Mouse (Mus musculus) forebrain, postnatal 0 days (tissue): ENCODE measurements around the gene Col9a3. TPM values are rescaled to one million over a fixed set of nuclear protein-coding genes. Genes with fewer than 3 reads are reported as not detected.

Experiments used
- ATAC-seq: fragments of 200-750 bp; cut with Nextera tagmentation; 2 replicates; pipeline ENCODE4 v1.8.0; 2017; ENCODE audit warnings: mild to moderate bottlenecking, moderate library complexity
- DNase-seq: peaks from one replicate; pipeline ENCODE4 v3.0.0-alpha.2; 2015
- H3K27ac ChIP-seq: fragments of 300-500 bp; sonication (generic); 2 replicates; pipeline ENCODE4 v1.5.1; 2014; ENCODE audit warnings: low read depth, mild to moderate bottlenecking, antibody characterized with exemption, low read length, moderate library complexity, mixed read lengths
- H3K27me3 ChIP-seq: fragments of 300-500 bp; sonication (generic); 2 replicates; pipeline ENCODE4 v1.6.1; 2014; ENCODE audit warnings: mild to moderate bottlenecking, low read length, mixed read lengths; ENCODE audit not compliant: insufficient read depth
- H3K36me3 ChIP-seq: fragments of 300-500 bp; sonication (generic); 2 replicates; pipeline ENCODE4 v1.6.1; 2014; ENCODE audit warnings: mild to moderate bottlenecking, moderate library complexity; ENCODE audit not compliant: insufficient read depth
- H3K4me1 ChIP-seq: fragments of 300-500 bp; sonication (generic); 2 replicates; pipeline ENCODE4 v1.6.1; 2014; ENCODE audit warnings: antibody characterized with exemption; ENCODE audit not compliant: insufficient read depth
- H3K4me2 ChIP-seq: fragments of 300-500 bp; sonication (generic); 2 replicates; pipeline ENCODE4 v1.6.1; 2014; ENCODE audit warnings: low read depth, mild to moderate bottlenecking, moderate library complexity
- H3K4me3 ChIP-seq: fragments of 300-500 bp; sonication (generic); 2 replicates; pipeline ENCODE4 v1.5.1; 2014; ENCODE audit warnings: low read depth, low read length, mixed read lengths
- H3K9ac ChIP-seq: fragments of 300-500 bp; sonication (generic); 2 replicates; pipeline ENCODE4 v1.6.1; 2014; ENCODE audit warnings: mild to moderate bottlenecking
- H3K9me3 ChIP-seq: fragments of 300-500 bp; sonication (generic); 2 replicates; pipeline ENCODE4 v1.6.1; 2016; ENCODE audit warnings: low read length
- CTCF ChIP-seq: sonication (generic); IDR thresholded peaks from 2 replicates; pipeline ENCODE4 v1.5.1; 2016; ENCODE audit warnings: antibody characterized with exemption, control low read depth, low read depth
- WGBS: fragments of 180-500 bp; shearing (Covaris S2); extraction: QIAGEN DNeasy Blood & Tissue Kit; methylation state at CpG from one replicate; pipeline ENCODE4 v1.1.7; 2014; 5-methylcytosine and 5-hydroxymethylcytosine counted together
- polyA plus RNA-seq: library from polyadenylated mRNA; unstranded; fragments of >200 nt; fragmentation: Nextera tagmentation; extraction: Ambion mirVana; gene quantifications from 2 replicates; pipeline ENCODE4 v1.2.1, GENCODE M21; 2015
- total RNA-seq: library from RNA; depleted of rRNA; stranded (reverse); fragments of >200 nt; gene quantifications from 2 replicates; pipeline ENCODE4 v1.2.3, GENCODE M21; 2014

The Col9a3 gene
- total and polyA plus RNA-seq, 2 experiments from 2014 or later, result 42.4 to 49.5 TPM

DNA sequence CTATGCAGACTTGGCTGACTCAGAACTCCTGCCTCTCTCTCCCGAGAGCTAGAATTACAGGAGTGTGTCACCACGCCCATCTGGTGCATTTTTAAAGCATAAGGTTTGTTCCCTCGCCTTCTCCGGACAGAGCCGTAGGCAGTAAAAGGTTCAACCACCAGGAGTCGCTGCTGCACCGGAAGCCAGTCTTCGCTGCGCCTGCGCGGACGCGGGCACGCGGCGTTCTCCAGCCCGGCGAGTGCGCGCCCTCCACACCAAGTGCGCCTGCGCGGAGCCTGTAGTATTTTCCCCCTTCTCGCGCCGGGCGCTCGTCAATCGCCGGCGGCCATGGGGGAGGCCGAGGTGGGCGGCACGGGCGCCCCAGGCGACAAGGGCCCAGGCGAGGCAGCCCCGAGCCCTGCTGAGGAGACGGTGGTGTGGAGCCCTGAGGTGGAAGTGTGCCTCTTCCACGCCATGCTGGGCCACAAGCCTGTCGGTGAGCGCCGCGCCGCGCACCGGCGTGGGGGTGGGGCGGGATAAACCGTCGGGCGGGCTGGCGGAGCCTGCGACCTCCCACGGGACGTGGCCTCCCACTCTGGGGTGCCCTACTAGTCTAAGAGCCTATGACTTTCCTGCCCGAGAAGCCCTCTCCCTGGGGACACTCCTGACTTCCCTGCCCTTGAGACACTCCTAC is 15.0 kb upstream of the Col9a3 start:
- peak; percentile 97 for TF ChIP-seq CTCF
- Histone ChIP-seq H3K27me3 (0 out of 2 replicates have a peak, but pooled peaks cover 3% of the 10 kb centered on the region), H3K4me2 (peak overlapping the region; percentile 85), H3K27ac (peak overlapping the region; percentile 80), H3K4me3 (peak overlapping the region; percentile 94), H3K9ac (peak overlapping the region; percentile 95), H3K4me1 (peaks cover 8% of the 10 kb centered on the region), H3K36me3 (peaks cover 22% of the 10 kb centered on the region), H3K9me3 (no peaks in the 10 kb centered on the region)
- peak; percentile 80 for ATAC-seq
- WGBS, result under 1% methylated on average over 55 of the region's 57 CpGs
- peak; percentile 98 for DNase-seq

DNA sequence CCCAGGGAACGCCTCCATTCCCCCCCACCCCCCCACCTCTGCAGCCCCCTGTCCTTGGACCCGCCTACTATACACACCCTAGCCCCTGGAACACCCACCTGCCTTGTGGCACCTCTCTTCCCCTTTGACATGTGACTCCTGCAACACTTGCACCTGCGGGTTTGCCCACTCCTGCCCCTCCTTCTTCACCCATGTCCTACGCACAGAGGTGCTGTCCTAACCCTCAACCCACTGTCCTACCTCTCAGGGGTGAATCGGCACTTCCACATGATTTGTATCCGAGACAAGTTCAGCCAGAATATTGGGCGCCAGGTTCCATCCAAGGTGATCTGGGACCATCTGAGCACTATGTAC is 14.5 kb upstream of the Col9a3 start:
- Histone ChIP-seq H3K27me3 (0 out of 2 replicates have a peak, but pooled peaks cover 3% of the 10 kb centered on the region), H3K4me1 (peaks cover 8% of the 10 kb centered on the region), H3K4me2 (peak overlapping the region; percentile 85), H3K9me3 (no peaks in the 10 kb centered on the region), H3K9ac (peak overlapping the region; percentile 95), H3K4me3 (peak overlapping the region; percentile 94), H3K36me3 (peaks cover 22% of the 10 kb centered on the region), H3K27ac (no peak overlapping the region)
- no peak for DNase-seq
- ATAC-seq, result no peak; the same call in 1 of the 2 replicates
- no peak for TF ChIP-seq CTCF
- 26% methylated on average over 7 of the region's 7 CpGs for WGBS

DNA sequence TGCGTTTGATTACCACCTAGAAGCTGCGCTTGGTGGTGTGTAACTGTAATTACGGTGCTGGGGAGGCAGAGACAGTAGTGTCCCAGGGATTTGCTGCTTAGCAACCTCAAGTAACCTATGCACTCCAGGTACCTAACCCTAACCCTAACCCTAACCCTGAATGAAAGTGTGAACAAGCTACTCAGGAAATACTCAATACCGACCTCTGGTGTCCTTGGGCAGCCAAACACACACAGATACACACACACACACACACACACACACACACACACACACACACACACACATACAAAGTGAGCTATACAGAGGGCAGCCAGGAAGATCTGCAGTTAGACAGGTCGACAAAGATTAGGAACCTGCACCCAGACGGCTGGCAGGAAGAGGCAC is 8.9 kb upstream of the Col9a3 start:
- H3K4me3 ChIP-seq, result peak overlapping the region; percentile 98
- H3K4me1 ChIP-seq, result peaks cover 9% of the 10 kb centered on the region
- TF ChIP-seq CTCF, result peak; percentile 37; the same call in 1 of the 2 replicates
- DNase-seq (no peak), ATAC-seq (peak; percentile 32; the same call in 1 of the 2 replicates)
- H3K9me3 ChIP-seq, result no peaks in the 10 kb centered on the region
- peak overlapping the region; percentile 97 for H3K9ac ChIP-seq
- peak overlapping the region; percentile 93 for H3K27ac ChIP-seq
- WGBS, result 49% methylated on average over 6 of the region's 6 CpGs
- peaks cover 48% of the 10 kb centered on the region for H3K36me3 ChIP-seq
- peak overlapping the region; percentile 69 for H3K4me2 ChIP-seq
- H3K27me3 ChIP-seq, result no peaks in the 10 kb centered on the region

DNA sequence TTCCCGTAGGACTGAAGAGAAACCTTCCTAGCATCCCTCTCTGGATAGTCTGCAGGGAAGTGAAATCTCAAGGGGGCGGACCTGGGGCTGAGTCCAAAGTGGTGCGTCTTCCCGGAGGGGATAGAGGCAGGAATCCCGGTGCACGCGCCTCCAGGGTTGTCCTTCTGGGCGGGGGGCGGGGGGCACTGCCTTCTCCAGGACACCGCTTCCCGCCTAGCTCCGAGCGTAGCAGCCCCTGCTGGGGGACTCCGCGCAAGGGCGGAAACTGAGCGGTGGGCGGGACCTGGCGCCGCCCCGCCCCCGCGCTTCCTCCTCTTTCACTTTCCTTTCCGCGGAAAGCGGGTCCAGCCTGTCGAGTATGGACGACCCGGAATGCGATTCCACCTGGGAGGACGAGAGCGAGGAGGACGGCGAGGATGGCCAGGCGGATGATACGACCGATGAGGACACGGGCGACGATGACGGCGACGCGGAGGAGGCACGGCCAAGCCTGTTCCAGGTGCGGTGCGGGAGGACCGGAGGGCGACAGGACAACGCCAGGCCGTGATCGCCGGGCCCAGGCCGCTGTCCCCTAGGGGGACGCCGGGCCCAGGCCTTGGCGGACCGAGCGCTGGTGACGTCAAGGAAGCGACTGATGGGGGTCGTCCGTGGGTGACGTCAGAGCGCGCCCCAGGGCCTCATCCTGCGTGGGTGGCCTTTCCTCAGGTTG is 8.3 kb upstream of the Col9a3 start, which contains the start of gene Ogfr:
Gene Ogfr, plus strand, starts transcription at position 123 of the 709 bp plus-strand sequence.
- Histone ChIP-seq H3K4me3 (peak within 1 kb of the TSS; percentile 98), H3K9ac (peak within 1 kb of the TSS; percentile 97), H3K27ac (peak within 1 kb of the TSS; percentile 93), H3K4me2 (peak within 1 kb of the TSS; percentile 69), H3K4me1 (0 out of 2 replicates have a peak, but pooled peaks cover 7% of the 10 kb centered on the region), H3K36me3 (peaks cover 53% of the 10 kb centered on the region), H3K9me3 (no peaks in the 10 kb centered on the region), H3K27me3 (no peaks in the 10 kb centered on the region)
- peak; percentile 53 for TF ChIP-seq CTCF
- ATAC-seq (peak; percentile 93), DNase-seq (peak; percentile 90)
- 0% methylated on average over 67 of the region's 67 CpGs for WGBS

DNA sequence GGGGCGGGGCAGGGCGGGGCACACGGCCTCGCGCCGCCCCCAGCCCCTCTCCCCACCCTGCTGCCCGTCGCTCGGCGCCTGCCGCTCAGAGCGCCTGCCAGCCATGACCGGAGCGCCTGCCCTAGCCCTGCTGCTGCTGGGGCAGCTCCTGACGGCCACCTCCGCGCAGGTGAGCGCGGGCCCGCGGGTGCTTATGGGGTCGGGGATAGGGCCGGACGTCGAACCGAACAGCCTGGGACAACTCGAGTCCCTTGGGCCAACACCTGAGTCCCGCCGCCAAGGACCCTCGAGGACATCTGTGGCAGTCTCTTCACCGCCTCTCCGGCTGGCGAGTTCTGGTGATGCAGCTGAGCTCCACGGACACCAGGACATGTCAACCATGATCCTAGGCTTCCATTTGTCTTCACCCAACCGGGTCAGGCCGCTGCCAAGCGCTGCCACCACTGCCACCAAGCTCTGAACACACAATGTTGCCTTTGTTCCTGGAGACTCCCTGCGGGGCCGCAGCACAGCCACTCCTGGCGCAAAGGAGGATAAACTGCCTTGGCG is 641 bp downstream of the Col9a3 start:
- ATAC-seq, result peak; percentile 59
- peak overlapping the region; percentile 50; the same call in 1 of the 2 replicates for H3K27ac ChIP-seq
- H3K9me3 ChIP-seq, result no peaks in the 10 kb centered on the region

DNA sequence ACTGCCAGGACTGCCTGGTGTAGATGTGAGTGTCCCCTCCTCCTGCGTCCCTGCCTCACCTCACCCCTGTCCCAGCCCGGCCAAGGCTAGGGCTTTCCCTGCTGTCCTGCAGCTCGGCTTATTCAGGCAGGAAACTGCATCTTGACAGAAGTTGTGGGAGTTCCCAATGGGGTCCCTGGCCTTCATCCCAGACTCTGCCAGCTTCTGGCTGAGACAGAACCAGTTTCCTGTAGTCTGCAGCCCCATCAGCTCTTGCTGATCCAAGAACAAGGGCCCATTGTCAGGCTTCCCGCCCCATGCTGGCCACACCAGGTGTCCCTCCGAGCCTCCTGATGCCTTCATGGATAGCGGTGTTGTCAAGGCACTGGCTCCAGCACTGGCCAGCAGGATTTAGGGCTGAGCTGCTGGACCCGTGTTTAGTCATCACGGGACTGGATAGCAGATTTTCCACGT is 3.0 kb downstream of the Col9a3 start:
- DNase-seq (peak; percentile 70), ATAC-seq (peak; percentile 76)
- H3K27ac ChIP-seq, result 0 out of 2 replicates have a peak overlapping the region, but pooled peaks have one; percentile 40
- peaks cover 2% of the 10 kb centered on the region for H3K36me3 ChIP-seq
- H3K4me3 ChIP-seq, result no peak overlapping the region
- no peak overlapping the region for H3K9ac ChIP-seq
- H3K4me2 ChIP-seq, result peak overlapping the region; percentile 10; the same call in 1 of the 2 replicates
- no peak for TF ChIP-seq CTCF
- H3K9me3 ChIP-seq, result no peaks in the 10 kb centered on the region
- WGBS, result 5% methylated on average over 9 of the region's 9 CpGs
- peaks cover 8% of the 10 kb centered on the region; the same call in 1 of the 2 replicates for H3K4me1 ChIP-seq
- no peaks in the 10 kb centered on the region for H3K27me3 ChIP-seq

More for the DNA sequence above, 641 bp downstream of the Col9a3 start:
- H3K27me3 ChIP-seq, result no peaks in the 10 kb centered on the region
- H3K4me3 ChIP-seq, result peak overlapping the region; percentile 37
- DNase-seq, result peak; percentile 67
- peaks cover 24% of the 10 kb centered on the region for H3K36me3 ChIP-seq
- peak overlapping the region; percentile 55 for H3K9ac ChIP-seq
- peaks cover 8% of the 10 kb centered on the region; the same call in 1 of the 2 replicates for H3K4me1 ChIP-seq
- WGBS, result 2% methylated on average over 41 of the region's 41 CpGs
- no peak for TF ChIP-seq CTCF
- peak overlapping the region; percentile 69 for H3K4me2 ChIP-seq
